Mouse (Mus musculus) CD4-positive, CD25-positive, alpha-beta regulatory T cell, adult 4 months (primary cell): ENCODE data around the gene Otos. TPM values are rescaled to one million over a fixed set of nuclear protein-coding genes. Genes with fewer than 3 reads are reported as not detected.
A peak's percentile ranks its signal among the peaks of the same experiment; 100 is the strongest.

Source experiments
- ATAC-seq: one replicate; pipeline ENCODE4 v1.8.0; 2017
- polyA plus RNA-seq, 2 experiments: library from polyadenylated mRNA; unstranded; fragments of 100-300 nt; shearing (Covaris generic); gene quantifications; one replicate each; pipeline ENCODE4 v1.2.1; 2017

Gene Otos
- 1 to 10 TPM in 1 of 2 experiments, under 1 TPM in 1; 0.94 to 1.8 TPM for polyA plus RNA-seq

DNA sequence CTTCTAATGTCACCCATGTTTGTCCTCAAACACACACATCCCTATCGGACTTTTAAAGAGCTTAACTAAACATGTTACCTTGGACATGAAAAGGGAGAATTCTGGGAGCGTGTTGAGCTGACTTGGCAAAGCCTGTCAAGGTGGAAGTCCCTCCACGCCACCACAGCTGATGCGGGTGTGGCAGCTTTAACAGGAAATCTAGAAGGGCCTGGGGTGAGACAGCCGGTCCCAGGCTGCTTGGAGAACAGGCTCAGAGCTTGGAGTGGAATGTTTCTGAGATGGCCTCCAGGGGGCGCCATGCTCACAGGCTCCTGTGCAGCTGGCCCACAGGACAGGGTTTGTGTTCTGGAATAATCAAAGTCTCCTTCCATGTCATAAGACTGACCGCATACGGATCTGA is at the start of gene Otos:
Gene Otos, minus strand, starts transcription at position 169 of the 400 bp plus-strand sequence.
- ATAC-seq: peak; percentile 71

- ATAC-seq: peak; percentile 77
These were observed 48.2 kb upstream of the Otos start for GRCm38 (mm10) chr1:92696848-92697247.

DNA sequence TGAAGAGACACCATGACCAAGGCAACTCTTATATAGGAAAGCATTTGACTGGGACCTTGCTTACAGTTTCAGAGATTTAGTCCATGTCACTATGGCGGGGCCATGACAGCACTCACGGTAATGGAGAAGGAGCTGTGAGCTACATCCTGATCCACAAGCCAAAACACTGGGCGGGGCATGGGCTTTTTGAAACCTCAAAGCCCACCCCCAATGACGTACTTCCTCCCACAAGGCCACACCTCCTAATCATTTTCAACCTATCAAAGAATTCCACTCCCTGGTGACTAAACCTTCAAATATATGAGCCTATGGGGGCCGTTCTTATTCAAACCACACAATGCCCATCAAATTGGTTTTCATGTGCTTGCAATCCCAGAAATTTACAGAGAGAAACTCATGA is 47.1 kb upstream of the Otos start:
- ATAC-seq: no peak

DNA sequence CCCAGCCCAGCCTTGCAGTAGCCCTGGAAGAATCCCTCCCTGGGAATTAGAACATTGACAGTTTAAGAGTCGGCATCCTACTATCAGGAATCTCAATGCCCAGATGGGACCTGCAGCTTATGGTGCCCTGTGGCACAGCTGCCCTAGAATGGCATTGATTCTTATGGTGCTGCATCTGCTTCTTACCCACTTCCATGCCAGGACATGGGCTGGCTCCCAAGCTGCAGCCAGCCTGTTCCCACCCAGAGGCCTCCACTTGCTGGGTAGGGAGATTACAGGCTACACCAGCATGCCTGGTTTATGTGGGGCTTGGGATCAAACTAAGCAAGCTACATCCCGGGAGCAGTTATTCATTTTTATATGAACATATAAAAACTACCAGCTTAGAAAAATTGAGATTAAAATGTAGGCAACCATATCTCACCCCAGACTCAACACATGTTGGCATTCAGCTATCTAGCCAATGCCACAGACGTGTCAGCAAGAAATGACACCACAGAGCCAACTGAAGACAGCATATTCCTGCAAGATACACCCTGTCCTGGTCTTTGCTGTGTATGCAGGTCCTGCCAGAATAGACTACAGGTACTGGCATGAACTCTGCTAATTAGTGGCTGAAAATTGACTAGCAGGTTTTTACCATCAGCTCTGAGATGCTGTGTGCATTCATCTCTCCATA is 42.7 kb upstream of the Otos start:
- ATAC-seq: no peak

GRCm38 (mm10) chr1:92686994-92687393 is 38.4 kb upstream of the Otos start:
- no peak for ATAC-seq

- ATAC-seq: no peak
These were observed 34.5 kb upstream of the Otos start for GRCm38 (mm10) chr1:92683151-92683550.

DNA sequence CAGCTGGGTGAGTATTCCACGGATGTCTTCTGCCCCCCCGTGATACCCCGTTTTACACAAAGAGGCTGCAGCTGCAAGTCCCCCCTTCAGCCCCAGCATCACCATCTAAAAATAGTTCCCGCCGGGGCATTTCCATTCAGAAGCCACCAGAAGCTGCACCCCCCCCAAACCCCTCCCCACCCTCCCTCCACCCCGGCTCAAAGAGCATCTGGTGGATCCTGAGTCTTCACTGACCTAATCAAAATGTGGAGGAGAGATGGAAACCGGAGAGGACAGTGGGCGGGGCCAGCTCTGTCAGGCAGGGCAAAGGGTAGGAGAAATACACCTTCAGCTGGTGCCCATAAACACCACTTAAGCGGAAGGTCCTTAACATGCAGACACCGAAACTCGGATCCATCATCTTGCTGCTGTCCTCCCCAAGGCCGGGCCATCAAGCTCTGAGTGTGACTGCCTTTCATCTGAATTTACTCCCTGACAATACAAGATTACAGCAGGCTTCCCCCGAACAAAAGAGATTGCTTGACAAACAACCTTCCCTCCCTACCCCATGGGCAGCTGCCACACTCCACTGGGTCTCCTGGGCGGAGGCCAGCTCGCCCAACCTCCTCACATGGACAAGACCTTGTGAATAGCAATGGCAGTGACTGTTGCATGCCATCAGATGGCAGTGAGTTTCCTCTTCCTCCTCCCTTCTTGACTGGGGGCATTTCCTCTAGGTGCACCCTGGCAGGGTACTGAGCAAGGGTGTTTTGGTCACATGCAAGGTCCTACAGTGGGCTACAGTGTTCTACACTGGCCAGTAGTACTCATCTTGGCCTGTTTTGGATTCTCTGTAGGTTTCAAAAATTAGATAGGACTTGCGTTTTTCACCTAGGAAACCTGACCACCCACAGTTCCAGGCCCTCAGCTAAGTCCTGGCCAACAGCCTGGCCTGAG is 32.3 kb upstream of the Otos start:
- no peak for ATAC-seq

DNA sequence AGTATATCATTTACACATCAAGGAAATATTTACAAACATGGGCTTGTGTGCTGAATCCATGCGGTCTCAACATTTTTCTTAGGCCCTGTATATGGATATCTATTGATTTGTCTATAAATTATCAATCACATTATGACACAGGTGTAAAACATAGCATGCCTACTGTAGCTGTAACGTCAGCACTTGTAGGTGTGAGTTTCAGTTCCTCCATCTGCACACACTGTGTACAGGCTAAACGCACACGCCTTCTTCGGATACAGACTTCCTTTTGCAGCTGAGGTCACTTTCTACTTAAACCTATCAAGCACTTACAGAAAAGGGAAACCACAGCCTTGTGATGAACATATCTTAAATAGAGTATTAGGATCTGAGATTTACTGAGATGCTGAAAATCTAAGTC is 30.1 kb upstream of the Otos start:
- ATAC-seq: no peak

DNA sequence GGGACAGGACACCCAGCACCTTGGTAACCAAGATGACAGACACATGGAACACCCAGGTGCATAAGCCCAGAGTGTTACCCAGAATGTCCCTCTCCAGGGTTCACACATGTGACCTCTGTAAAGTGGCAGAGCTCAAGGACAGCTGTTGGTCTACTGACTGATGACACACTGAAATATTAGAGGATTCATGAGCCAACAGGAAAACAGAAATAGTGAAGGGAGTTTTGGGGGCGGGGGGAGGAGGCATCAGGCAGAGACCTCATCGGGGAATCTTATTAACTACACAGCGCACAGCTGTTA is 28.0 kb upstream of the Otos start:
- ATAC-seq: no peak

- no peak for ATAC-seq
These were observed 27.5 kb upstream of the Otos start for GRCm38 (mm10) chr1:92675932-92676675.

DNA sequence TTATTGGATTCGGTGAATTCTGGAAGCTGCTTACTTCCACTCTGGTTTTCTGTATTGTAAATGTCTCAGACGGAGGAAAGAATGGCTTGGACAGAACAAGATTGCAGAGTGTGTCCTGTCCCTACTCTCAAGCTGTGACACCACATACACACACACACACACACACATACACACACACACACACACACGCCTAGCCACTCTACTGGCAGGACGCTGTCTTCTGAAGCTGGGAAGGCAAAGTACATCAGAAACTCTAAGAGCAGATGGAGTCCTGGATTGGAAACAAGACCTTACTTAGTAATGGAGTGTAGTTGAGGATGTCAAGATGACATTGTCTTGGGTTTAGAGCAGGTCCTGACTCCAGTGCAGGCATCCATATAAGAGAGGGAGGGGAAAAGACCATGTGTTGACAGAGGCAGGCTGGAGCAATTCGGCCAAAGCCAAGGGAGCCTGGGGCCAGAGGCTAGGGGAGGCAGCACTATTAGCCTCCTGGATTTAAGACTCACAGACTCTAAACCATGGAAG is 24.7 kb upstream of the Otos start:
- no peak for ATAC-seq

GRCm38 (mm10) chr1:92671326-92671725 is 22.7 kb upstream of the Otos start:
- ATAC-seq: no peak

DNA sequence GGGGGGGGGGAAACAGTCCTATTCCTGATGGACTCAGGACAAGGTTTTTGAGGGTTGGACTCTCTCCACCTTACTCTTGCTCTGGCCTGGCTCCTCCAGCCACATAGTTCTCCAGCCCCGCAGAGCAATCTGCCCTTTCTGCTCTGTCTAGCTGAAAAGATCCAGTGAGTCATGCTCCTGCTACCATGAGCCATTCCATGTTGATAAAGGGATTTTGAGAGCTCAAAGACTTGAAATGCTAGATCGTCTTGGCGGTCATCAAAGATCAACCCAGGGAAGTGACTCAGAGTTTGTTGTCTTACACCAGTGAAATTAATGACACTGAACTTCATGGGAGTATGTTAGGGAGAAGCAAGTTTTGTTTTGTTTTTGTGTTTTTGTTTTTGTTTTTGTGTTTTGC is 20.8 kb upstream of the Otos start:
- ATAC-seq: no peak

DNA sequence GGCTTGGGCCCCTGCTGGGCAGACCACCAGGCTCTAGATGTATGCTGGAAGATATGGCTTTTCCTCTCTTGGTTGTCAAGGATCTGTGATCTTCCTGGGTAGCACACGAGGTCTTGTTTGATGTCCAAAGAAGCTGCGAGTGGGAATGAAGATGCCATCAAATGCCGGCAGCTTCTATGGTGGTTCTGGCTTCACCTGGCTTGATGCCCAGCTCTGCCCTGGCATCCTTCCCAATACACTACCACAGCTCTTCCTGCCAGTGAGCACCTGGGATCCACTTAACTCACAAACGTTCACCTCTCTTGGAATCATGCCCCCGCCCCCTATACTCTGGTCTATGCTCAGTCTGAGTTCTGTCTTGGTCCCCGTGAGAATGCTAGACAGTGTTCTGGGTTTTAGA is 18.5 kb upstream of the Otos start:
- no peak for ATAC-seq

DNA sequence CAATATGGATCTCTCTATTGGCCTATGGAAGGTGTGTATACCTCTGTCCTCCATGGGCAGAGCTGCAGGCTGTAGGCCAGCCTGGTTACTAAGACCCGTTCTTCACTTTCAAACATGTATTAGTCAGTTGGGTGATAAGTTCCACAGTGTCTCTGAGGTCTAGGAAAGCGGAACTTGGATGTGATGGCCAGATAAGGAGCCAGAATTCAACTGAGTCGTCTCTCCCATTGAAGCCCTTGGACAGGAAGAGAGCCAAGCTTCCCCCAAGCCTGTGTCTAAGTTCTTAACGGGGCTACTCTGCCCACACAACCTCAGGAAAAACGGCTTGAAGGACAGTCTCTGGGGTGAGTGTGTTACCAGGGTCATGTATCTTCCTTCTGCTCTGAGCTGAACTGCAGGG is 10.8 kb upstream of the Otos start:
- ATAC-seq: no peak

- ATAC-seq: no peak
These were observed 8.6 kb upstream of the Otos start for GRCm38 (mm10) chr1:92657025-92657820.

DNA sequence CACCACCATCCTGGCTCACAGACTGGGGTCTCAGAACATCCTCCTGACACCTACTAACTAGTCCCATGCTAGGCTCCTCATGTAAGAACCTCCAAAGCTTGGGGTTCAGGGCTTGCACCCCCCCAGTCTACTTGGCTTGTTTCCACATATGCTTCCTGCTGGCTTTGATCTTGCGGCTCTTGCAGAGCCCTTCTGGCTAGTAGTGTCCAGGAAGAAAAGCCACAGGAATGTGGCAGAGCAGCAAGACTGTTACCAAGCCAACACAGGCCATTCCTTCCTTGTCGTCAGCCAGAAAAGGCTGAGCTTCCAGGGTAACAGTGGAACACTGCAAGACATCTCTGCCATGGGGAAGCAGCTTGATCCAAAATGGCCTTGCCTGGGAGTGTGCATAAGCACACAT is 6.0 kb upstream of the Otos start:
- ATAC-seq: no peak

DNA sequence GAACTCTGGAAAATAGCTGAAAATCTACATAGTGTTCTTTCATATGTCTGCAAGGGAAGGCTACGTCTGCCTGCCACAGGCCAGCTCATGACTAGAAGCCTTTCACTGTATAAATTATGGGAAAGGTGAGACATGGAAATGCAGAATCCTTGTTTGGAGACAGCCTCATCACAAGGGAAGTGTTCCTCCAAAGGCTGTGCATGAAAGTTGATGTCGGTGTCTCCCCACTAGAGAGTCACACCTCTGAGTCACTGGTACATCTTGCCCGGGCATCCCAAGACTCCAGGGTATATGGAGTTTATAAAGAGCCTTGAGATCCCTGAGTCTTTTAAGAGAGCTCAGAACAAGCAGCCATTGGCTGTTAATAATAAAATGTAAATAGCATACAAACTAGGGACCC is 4.5 kb upstream of the Otos start:
- ATAC-seq: no peak

DNA sequence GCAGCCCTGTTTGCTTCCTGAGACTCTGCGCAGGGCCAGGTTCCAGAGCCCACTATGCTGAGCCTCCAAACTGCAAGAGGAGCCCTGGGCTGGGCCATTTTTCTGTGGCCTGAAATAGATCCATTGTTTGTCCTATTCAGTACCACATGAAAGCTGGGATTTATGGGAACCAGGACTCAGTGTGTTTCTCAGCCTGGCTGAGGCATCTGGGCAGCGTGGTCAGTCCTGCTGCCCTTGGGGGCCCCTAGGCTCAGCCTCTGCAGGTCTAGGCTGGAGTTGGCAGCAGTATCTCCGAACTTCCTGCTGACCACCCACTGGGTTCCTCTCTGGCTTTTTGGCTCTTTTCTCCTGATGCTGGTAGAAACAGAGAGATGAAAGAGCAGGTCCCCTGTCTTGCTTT is 2.8 kb upstream of the Otos start:
- no peak for ATAC-seq

- ATAC-seq: peak; percentile 58
These were observed 444 bp downstream of the Otos start for GRCm38 (mm10) chr1:92648197-92648596.

DNA sequence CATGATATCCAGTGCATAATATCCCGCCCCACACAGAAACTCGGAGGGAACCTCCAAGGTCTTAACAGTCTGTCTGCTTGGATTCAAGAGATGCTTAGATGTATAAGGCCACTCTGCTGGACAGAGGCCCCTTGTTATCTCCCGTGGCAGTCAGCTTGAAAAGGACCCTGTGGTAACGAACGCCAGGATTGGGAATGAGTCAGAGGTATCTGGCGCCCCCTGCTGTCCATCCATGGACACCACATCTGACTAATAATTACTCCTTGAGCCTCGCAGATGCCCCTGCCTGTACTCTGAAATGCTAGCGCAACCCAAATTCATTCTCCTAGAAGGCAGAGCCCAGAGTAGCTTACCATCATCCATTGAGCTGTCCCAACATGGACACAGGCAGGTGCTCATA is 889 bp downstream of the Otos start:
- peak; percentile 78 for ATAC-seq

DNA sequence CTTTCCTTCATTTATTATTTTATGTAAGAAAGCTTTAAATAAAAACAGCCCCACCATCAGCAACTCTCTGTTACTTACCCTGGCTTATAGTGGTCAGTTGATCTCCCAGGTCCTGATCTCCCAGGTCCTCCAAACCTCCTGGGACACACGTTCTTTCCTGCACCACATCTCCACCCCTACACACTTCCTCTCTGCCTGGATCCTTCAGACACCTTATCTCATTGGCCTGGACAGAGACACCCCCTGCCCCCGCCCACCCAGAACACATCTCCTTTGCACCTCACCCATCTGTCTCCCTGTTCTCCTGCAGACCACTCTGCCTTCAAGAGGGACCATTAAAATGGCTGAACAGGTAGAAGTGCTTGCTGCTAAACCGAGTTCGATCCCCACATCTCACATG is 1.6 kb downstream of the Otos start:
- ATAC-seq: no peak
